Mouse (Mus musculus): ENCODE measurements around the gene Zfyve28. TPM values are rescaled to one million over a fixed set of nuclear protein-coding genes. Genes with fewer than 3 reads are reported as not detected.

Gene Zfyve28
- total and polyA plus RNA-seq, 3 experiments, result 0.12 to 0.14 TPM; not detected in 1

- H3K4me3 ChIP-seq (ENCODE audit: control insufficient read depth in 1 of 2, insufficient read depth in 1 of 2, low read depth in 2 of 2, low read length in 2 of 2), result no peak overlapping the region
- no peak overlapping the region for H3K9ac ChIP-seq (ENCODE audit: control insufficient read depth, low read depth, low read length, poor library complexity, severe bottlenecking)
- H3K36me3 ChIP-seq (ENCODE audit: control insufficient read depth in 1 of 2, insufficient read depth in 2 of 2, low read length in 2 of 2), result no peaks in the 10 kb centered on the region
- peaks cover 0 to 10% of the 10 kb centered on the region in 2 experiments; a peak in 1 of 4 replicates for H3K4me1 ChIP-seq (ENCODE audit: control insufficient read depth in 1 of 2, insufficient read depth in 2 of 2, low read length in 2 of 2)
- H3K27me3 ChIP-seq (ENCODE audit: control insufficient read depth in 1 of 2, insufficient read depth in 2 of 2, low read length in 2 of 2), result peaks cover 0 to 2% of the 10 kb centered on the region in 2 experiments; a peak in 3 of 4 replicates
- TF ChIP-seq MAZ (IDR thresholded peaks at IDR 0.05; ENCODE audit: low read depth, low read length) (no peak), GATA1 (IDR thresholded peaks at IDR 0.05; ENCODE audit: low read depth, low read length) (peak; percentile 46; the same call in 1 of the 2 replicates), ZNF384 (IDR thresholded peaks at IDR 0.05; ENCODE audit: low read depth, low read length) (no peak), TCF12 (IDR thresholded peaks at IDR 0.05; ENCODE audit: low read depth, low read length) (no peak), KAT2A (conservative IDR thresholded peaks at IDR 0.05; ENCODE audit: low read depth, low read length) (no peak), USF1 (IDR thresholded peaks at IDR 0.05; ENCODE audit: low read depth, low read length) (no peak), ELF1 (IDR thresholded peaks at IDR 0.05; ENCODE audit: low read depth, low read length) (no peak), HCFC1 (IDR thresholded peaks at IDR 0.05; ENCODE audit: low read depth, low read length) (no peak), ETS1 (IDR thresholded peaks at IDR 0.05; ENCODE audit: low read depth, low read length) (0 out of 2 replicates have a peak, but pooled peaks have one; percentile 17), CTCF (IDR thresholded peaks at IDR 0.05 in 2 of 3, conservative IDR thresholded peaks at IDR 0.05 in 1 of 3; ENCODE audit: control insufficient read depth in 1 of 3, insufficient read depth in 1 of 3, low read depth in 2 of 3, low read length in 3 of 3, poor library complexity in 1 of 3, severe bottlenecking in 1 of 3) (no peak), GABPA (IDR thresholded peaks at IDR 0.05; ENCODE audit: low read depth, low read length) (no peak), MYC (IDR thresholded peaks at IDR 0.05; ENCODE audit: low read depth, low read length) (no peak), SIN3A (IDR thresholded peaks at IDR 0.05; ENCODE audit: low read length) (peak; percentile 49; the same call in 1 of the 2 replicates), MYB (IDR thresholded peaks at IDR 0.05; ENCODE audit: low read depth, low read length) (no peak), MXI1 (IDR thresholded peaks at IDR 0.05; ENCODE audit: low read depth, low read length) (no peak), ZC3H11A (IDR thresholded peaks at IDR 0.05; ENCODE audit: low read depth, low read length) (no peak), CHD2 (IDR thresholded peaks at IDR 0.05; ENCODE audit: low read length) (no peak), SMC3 (IDR thresholded peaks at IDR 0.05; ENCODE audit: low read depth, low read length) (no peak), MEF2A (IDR thresholded peaks at IDR 0.05; ENCODE audit: extremely low read depth, insufficient replicate concordance, low read depth, low read length, poor library complexity, severe bottlenecking) (no peak), NELFE (IDR thresholded peaks at IDR 0.05; ENCODE audit: low read depth, low read length) (no peak), TBP (IDR thresholded peaks at IDR 0.05; ENCODE audit: low read depth, low read length) (no peak), POLR2AphosphoS5 (IDR thresholded peaks at IDR 0.05; ENCODE audit: borderline replicate concordance, low read depth, low read length) (no peak), POLR2A (IDR thresholded peaks at IDR 0.05; ENCODE audit: control insufficient read depth in 1 of 2, insufficient read depth in 1 of 2, low read depth in 1 of 2, low read length in 2 of 2, poor library complexity in 1 of 2) (0 out of 4 replicates have a peak, but pooled peaks of 1 of the 2 experiments have one; percentile 15), ZMIZ1 (IDR thresholded peaks at IDR 0.05; ENCODE audit: low read depth, low read length) (no peak), RCOR1 (IDR thresholded peaks at IDR 0.05; ENCODE audit: low read depth, low read length) (0 out of 2 replicates have a peak, but pooled peaks have one; percentile 13), CHD1 (IDR thresholded peaks at IDR 0.05; ENCODE audit: low read depth, low read length) (no peak), JUND (IDR thresholded peaks at IDR 0.05; ENCODE audit: low read depth, low read length) (no peak), ZKSCAN1 (IDR thresholded peaks at IDR 0.05; ENCODE audit: low read depth, low read length) (no peak), EP300 (IDR thresholded peaks at IDR 0.05; ENCODE audit: low read depth in 1 of 2, low read length in 2 of 2) (peak in 1 of 2 experiments; percentile 41; a peak in 1 of 4 replicates)
- DNase-seq (ENCODE audit: low read depth, low spot score), result peak; percentile 67
- no peak overlapping the region for H3K27ac ChIP-seq (ENCODE audit: control insufficient read depth, low read depth, low read length)
- no peaks in the 10 kb centered on the region for H3K9me3 ChIP-seq (replicated peaks; ENCODE audit: insufficient read depth, low read length)
- no peaks in the 10 kb centered on the region for H3K79me2 ChIP-seq (ENCODE audit: control insufficient read depth, insufficient read depth, low read length, poor library complexity)
These were observed 18.3 kb downstream of the Zfyve28 start for GRCm38 (mm10) chr5:34269921-34270465.

All from MEL (cell line).